Mouse (Mus musculus) G1E (cell line): ENCODE results near the gene Trim9. TPM values are rescaled to one million over a fixed set of nuclear protein-coding genes. Genes with fewer than 3 reads are reported as not detected.
A peak's percentile ranks its signal among the peaks of the same experiment; 100 is the strongest.

Experiments
- ATAC-seq: 2 replicates; pipeline ENCODE4 v1.8.0; 2016; ENCODE audit warnings: mild to moderate bottlenecking; ENCODE audit not compliant: insufficient number of reproducible peaks, poor library complexity, low FRiP score, severe bottlenecking; ENCODE audit errors: extremely low read depth
- DNase-seq: peaks from one replicate; pipeline ENCODE4 v3.0.0; 2012; ENCODE audit warnings: low spot score
- H3K27me3 ChIP-seq: 2 replicates; pipeline ENCODE4 v1.6.1; 2012; ENCODE audit warnings: mild to moderate bottlenecking, low read length, inconsistent platforms; ENCODE audit not compliant: insufficient read depth
- H3K36me3 ChIP-seq: replicated peaks from 2 replicates; pipeline ENCODE3; 2012; ENCODE audit warnings: mild to moderate bottlenecking, inconsistent platforms
- H3K4me1 ChIP-seq: 2 replicates; pipeline ENCODE4 v1.6.1; 2012; ENCODE audit warnings: low read depth, low read length, inconsistent platforms, mixed read lengths; ENCODE audit not compliant: insufficient read depth
- H3K4me3 ChIP-seq: 2 replicates; pipeline ENCODE4 v1.5.1; 2012; ENCODE audit warnings: low read depth, mild to moderate bottlenecking, inconsistent platforms, low read length, moderate library complexity, mixed read lengths
- H3K9me3 ChIP-seq: replicated peaks from 2 replicates; pipeline ENCODE4 v1.6.1; 2012; ENCODE audit warnings: inconsistent platforms
- CTCF ChIP-seq: IDR thresholded peaks from 2 replicates; pipeline ENCODE4 v1.5.1; 2012; ENCODE audit warnings: low read depth, low read length, inconsistent platforms, mixed read lengths
- GATA1 ChIP-seq: IDR thresholded peaks from 2 replicates; pipeline ENCODE4 v1.6.1; 2012; ENCODE audit warnings: borderline replicate concordance, low read length, inconsistent platforms, mixed read lengths
- GATA2 ChIP-seq: IDR thresholded peaks from 2 replicates; pipeline ENCODE4 v1.6.1; 2012; ENCODE audit warnings: low read depth, low read length, inconsistent platforms, borderline replicate concordance
- POLR2AphosphoS5 ChIP-seq: IDR thresholded peaks from 2 replicates; pipeline ENCODE4 v1.6.1; 2012; ENCODE audit warnings: low read depth, low read length, inconsistent platforms; ENCODE audit not compliant: insufficient replicate concordance
- TAL1 ChIP-seq: conservative IDR thresholded peaks from 2 replicates; pipeline ENCODE4 v1.6.1; 2012; ENCODE audit warnings: low read depth, low read length, inconsistent platforms, mixed read lengths
- polyA plus RNA-seq: library from polyadenylated mRNA; stranded (reverse); fragments of >175 nt; gene quantifications from 2 replicates; pipeline ENCODE4 v1.2.3, GENCODE M21; 2012
- total RNA-seq, 2 experiments: library from RNA; stranded (forward) in 1 of 2; stranded (reverse) in 1 of 2; fragments of 200-1000 nt in 1 of 2; fragments of >200 nt in 1 of 2; fragmentation: Nextera tagmentation in 1 of 2; gene quantifications; 2 replicates each; pipeline ENCODE4 v1.2.3; 2014 to 2017

Gene Trim9
- total and polyA plus RNA-seq, 3 experiments = 1.1 TPM; not detected in 2

DNA sequence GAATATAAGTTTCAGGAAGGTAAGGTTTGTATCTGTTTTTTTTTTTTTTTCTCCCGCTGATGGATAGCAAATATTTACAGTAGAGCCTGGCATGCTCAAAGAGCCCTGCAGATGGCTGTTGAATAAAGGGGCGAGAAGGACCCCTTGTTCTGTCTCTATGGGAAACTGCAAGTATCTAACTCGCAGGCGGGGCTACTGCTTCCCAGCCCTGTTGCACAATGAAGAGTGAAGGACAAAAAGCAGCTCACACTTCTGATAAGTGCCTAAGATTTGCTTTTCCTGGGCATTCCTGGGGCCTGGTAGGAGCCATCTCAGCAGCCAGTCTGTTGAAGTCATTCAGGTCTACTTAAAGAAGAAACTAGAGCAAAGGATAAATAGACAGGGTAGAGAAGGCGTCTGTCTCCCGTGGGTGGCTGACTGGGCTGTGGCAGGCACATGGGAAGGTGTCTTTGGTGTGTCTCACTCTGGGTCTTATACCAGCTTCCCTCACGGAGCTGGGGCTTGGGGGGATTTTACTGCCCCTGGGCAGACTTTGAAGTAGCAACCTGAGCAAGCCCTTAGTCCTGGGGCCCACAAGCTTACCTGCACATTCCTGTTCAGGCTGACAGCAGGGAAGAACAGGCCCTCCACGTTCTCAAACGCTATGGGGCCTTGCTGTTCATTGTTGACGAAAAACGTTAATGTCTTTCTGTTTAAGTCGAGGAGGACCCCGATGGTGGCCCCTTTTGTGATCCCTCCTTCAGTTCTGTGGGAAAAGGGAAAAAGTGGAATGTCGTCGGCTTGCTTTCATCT, 99.5 kb downstream of the Trim9 start:
- no peaks in the 10 kb centered on the region; the same call in 1 of the 2 replicates for H3K4me1 ChIP-seq
- H3K27me3 ChIP-seq = peaks cover 19% of the 10 kb centered on the region
- no peak overlapping the region for H3K4me3 ChIP-seq
- H3K36me3 ChIP-seq = no peaks in the 10 kb centered on the region
- no peak for ATAC-seq
- TF ChIP-seq GATA1 (no peak), POLR2AphosphoS5 (no peak), CTCF (no peak), TAL1 (no peak), GATA2 (no peak)
- no peaks in the 10 kb centered on the region for H3K9me3 ChIP-seq
- no peak for DNase-seq

- H3K4me1 ChIP-seq = no peaks in the 10 kb centered on the region
Measured at GRCm38 (mm10) chr12:70242550-70242949, 104.9 kb downstream of the Trim9 start.

GRCm38 (mm10) chr12:70239741-70240140, 107.7 kb downstream of the Trim9 start:
- ATAC-seq (no peak), DNase-seq (no peak)
- H3K4me3 ChIP-seq = no peak overlapping the region

More at GRCm38 (mm10) chr12:70242550-70242949, 104.9 kb downstream of the Trim9 start:
- no peak for TF ChIP-seq GATA1
- no peak for TF ChIP-seq TAL1
- TF ChIP-seq CTCF = no peak
- no peak for TF ChIP-seq GATA2
- TF ChIP-seq POLR2AphosphoS5 = no peak
- H3K27me3 ChIP-seq = peaks cover 16% of the 10 kb centered on the region
- no peak for DNase-seq
- ATAC-seq = no peak
- H3K9me3 ChIP-seq = no peaks in the 10 kb centered on the region
- H3K36me3 ChIP-seq = no peaks in the 10 kb centered on the region
- H3K4me3 ChIP-seq = no peak overlapping the region

DNA sequence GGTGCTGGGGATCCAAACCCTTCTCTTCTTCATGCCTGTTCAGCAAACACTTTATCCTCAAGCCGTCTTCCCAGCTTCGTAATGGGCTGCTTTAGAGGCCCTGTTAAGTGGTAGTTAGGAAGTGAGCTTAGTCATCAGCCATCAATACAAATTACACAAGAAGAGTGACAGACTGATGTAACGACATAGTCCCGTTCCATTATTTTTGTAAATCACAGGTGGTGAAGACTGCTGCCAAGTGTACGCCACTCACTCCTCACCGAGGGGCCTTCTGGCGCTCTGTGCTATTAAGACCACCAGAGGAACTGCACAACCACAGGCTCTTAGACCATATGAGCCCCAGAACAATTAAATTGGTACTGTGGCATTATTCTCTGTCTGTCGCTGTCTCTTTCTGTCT, 108.8 kb downstream of the Trim9 start:
- Histone ChIP-seq H3K9me3 (no peaks in the 10 kb centered on the region), H3K4me1 (no peaks in the 10 kb centered on the region), H3K27me3 (peaks cover 19% of the 10 kb centered on the region), H3K36me3 (no peaks in the 10 kb centered on the region), H3K4me3 (no peak overlapping the region)
- TF ChIP-seq POLR2AphosphoS5 (no peak), TAL1 (no peak), GATA1 (no peak), CTCF (no peak), GATA2 (no peak)
- no peak for ATAC-seq
- no peak for DNase-seq

More at GRCm38 (mm10) chr12:70239741-70240140, 107.7 kb downstream of the Trim9 start:
- Histone ChIP-seq H3K9me3 (no peaks in the 10 kb centered on the region), H3K36me3 (no peaks in the 10 kb centered on the region), H3K4me1 (no peaks in the 10 kb centered on the region), H3K27me3 (peaks cover 16% of the 10 kb centered on the region)
- TF ChIP-seq CTCF (no peak), POLR2AphosphoS5 (no peak), TAL1 (no peak), GATA2 (no peak), GATA1 (no peak)

GRCm38 (mm10) chr12:70234938-70235484, 112.4 kb downstream of the Trim9 start:
- Histone ChIP-seq H3K36me3 (no peaks in the 10 kb centered on the region), H3K27me3 (peaks cover 16% of the 10 kb centered on the region), H3K9me3 (no peaks in the 10 kb centered on the region), H3K4me3 (no peak overlapping the region), H3K4me1 (no peaks in the 10 kb centered on the region)
- no peak for ATAC-seq
- peak; percentile 23 for DNase-seq
- TF ChIP-seq CTCF (peak; percentile 30; the same call in 1 of the 2 replicates), POLR2AphosphoS5 (no peak), GATA2 (no peak), TAL1 (no peak)

GRCm38 (mm10) chr12:70234411-70234810, 113.0 kb downstream of the Trim9 start:
- DNase-seq = no peak
- peak; percentile 17; the same call in 1 of the 2 replicates for TF ChIP-seq CTCF
- no peak for TF ChIP-seq GATA1
- H3K27me3 ChIP-seq = peaks cover 17% of the 10 kb centered on the region
- H3K36me3 ChIP-seq = no peaks in the 10 kb centered on the region
- H3K9me3 ChIP-seq = no peaks in the 10 kb centered on the region
- no peak for ATAC-seq
- H3K4me3 ChIP-seq = no peak overlapping the region
- no peaks in the 10 kb centered on the region for H3K4me1 ChIP-seq
